Mouse (Mus musculus) gastrocnemius, postnatal 36 days (tissue): Measurements from ENCODE around the gene Usp18. TPM values are rescaled to one million over a fixed set of nuclear protein-coding genes. Genes with fewer than 3 reads are reported as not detected.

Experiments used
- DNase-seq, 2 experiments: peaks; one replicate each; pipeline ENCODE4 v3.0.0; 2022
- intact Hi-C: fragments of 180-260 bp; cut with DNase I; formaldehyde crosslinking; loops from one replicate; pipeline ENCODE4 v1.15.1; 2025
- total RNA-seq, 2 experiments: library from RNA; stranded (reverse); gene quantifications; 2 replicates each; pipeline ENCODE4 v1.2.3; 2021

The Usp18 gene
- total RNA-seq, 2 experiments from 2014 or later = 0.48 to 1.2 TPM

DNA sequence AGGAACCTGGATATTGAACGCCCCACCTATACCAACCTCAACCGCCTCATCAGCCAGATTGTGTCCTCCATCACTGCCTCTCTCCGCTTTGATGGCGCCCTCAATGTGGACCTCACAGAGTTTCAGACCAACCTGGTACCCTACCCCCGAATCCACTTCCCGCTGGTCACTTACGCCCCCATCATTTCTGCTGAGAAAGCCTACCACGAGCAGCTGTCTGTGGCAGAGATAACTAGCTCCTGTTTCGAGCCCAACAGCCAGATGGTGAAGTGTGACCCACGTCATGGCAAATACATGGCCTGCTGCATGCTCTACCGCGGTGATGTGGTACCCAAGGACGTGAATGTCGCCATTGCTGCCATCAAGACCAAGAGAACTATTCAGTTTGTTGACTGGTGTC, 22.7 kb upstream of the Usp18 start:
- intact Hi-C loops = no loop called here
- no peak for DNase-seq

DNA sequence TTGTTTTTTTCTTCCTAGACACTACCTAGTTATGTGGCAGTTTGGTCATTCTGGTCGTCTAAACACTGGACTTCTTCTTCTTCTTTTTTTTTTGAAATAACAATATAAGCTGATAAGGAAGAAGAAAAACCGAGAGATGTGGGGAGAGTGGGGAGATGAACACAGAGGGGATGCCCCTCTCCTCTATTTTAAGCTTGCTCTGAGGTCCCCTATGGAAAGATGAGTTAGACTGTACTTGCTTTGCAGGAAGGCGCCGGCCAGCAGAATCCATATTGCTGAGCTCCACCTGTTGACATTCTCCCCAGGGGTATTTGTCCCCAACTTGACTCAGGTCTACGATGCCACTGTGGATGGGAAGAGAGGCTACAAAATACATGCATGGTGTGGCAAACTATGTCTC, 21.6 kb upstream of the Usp18 start:
- DNase-seq = no peak
- intact Hi-C loops = no loop called here

DNA sequence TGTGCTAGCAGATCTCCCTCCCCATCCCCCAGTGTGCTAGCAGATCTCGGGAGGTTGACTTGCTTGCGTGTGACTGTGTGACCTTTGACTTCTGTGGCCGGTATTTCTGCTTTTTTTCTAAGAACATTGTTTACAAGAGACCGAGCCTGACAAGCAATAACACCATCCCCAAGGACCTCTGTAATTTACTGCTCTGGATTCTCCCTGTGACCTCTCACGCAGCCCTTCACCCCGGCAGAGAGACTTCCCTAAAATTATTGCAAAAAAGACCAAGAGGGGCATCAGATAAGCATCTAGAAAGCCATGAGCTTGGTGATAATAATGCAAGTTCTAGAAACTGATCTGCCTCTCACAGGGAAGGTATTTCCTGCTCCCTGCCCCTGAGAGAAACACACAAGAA, 20.7 kb upstream of the Usp18 start:
- intact Hi-C loops = no loop called here
- DNase-seq = no peak

DNA sequence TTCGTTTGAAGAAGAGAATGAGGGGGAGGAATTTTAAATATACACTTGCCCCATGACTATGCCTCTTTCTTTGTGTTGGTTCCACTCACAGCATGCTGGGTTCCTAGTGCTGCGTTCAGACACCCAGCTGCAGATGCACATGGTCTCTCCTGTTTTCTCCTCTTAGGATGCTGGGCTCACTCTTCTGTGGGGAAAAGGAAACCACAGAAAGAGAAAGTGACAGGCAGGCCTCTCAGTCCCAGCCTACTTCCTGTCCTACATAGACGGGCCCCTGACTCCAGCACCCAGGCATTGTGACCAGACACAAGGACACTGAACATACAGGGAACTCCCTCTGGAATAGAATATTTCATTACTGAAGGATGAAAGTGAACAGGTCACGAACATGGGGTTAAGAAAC, 19.7 kb upstream of the Usp18 start:
- DNase-seq = no peak
- intact Hi-C loops = no loop called here

DNA sequence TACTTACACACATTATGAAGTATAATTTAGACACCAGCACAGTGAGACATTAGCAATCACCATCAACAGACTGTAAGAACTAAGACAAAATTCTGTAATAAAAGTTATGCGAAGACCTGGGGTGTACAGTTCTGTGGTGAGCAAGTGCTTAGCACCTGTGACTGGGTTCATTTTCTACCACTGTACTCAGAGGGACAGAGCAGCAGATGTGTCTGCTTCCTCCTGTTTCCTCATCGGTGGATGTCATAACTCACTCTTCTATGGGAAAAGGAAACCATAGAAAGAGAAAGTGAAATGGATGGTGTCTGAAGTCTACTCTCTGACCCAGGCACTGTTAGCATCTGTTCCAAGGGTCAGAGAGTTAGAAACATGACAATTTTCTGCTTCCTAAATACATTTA, 19.0 kb upstream of the Usp18 start:
- intact Hi-C loops = no loop called here
- DNase-seq = no peak

DNA sequence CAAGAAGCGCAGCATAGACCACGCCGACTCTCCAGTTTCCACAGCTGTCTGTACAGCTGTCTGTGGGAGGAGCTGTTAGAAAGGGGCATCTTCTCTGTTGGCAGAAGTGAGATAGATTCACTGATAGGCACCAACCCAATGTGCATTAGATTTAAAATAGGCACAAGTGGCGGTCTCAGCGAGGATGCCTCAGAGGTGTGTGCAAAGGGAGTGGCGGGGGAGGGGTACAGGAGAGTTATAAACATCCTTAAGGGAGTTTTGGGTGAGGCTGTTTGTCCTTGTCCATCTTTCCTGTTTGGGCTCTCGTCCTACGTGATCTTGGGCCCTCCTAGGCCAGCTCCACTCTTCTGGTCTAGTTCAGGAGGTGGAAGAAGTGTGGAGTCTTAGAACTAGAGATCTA, 17.3 kb upstream of the Usp18 start:
- intact Hi-C loops = no loop called here

DNA sequence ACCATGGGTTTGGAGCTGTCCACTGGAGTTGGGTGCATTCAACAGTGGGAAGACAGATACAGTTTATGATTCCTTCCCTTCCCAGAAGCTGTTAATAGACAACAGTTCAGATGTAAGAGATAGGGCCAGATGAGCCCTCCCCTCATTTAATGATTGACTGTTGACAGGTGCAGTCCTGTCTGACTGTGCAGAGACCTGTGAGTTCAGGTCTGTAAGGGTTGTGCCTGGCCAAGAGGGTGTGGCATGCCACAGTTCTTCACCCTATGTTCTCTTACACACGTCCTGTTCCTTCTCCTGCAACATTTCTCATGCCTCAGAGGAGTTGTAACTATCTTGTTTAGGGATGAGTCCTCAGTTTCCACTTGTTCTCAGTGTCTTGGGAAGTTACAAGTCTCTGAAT, 13.1 kb upstream of the Usp18 start:
- intact Hi-C loops = no loop called here
- no peak for DNase-seq

More for the DNA sequence above, 17.3 kb upstream of the Usp18 start:
- no peak for DNase-seq

DNA sequence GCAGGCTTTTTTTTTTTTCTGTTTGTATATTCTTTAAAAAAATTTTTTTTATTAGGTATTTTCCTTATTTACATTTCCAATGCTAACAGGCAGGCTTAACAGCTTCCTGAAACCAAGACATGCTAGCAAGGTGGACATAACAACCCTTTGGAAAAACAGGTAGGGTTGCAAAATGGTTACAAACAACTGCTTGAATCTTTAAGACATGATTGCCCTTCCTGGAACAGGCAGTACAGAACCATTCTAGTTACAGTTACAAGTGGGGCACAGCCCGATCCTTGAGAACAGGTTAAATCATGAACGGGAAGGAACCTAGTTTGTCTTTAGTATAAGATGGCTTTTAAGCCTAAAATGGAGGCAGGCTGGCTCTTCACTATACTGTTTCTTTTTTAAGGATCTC, 9.3 kb upstream of the Usp18 start:
- no peak for DNase-seq
- intact Hi-C loops = no loop called here

DNA sequence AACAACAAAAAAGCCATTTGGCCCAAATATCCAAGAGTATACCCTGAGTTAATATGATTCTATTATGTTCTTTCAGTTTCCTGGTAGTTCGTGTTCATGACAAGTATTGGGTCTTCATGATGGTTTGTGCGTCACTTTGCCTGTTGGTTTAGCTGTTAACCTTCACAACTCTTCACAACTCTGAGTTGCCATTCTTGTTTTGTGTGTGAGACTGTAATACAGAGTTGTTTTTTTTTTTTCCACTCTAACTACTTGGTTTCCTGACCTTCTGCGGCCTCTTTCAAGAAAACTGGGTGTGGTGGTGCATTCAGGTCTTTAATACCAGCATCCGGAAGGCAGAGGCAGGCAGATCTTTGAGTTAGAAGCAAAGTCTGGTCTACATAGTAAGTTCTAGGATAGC, 7.5 kb upstream of the Usp18 start:
- intact Hi-C loops = no loop called here
- DNase-seq = no peak

DNA sequence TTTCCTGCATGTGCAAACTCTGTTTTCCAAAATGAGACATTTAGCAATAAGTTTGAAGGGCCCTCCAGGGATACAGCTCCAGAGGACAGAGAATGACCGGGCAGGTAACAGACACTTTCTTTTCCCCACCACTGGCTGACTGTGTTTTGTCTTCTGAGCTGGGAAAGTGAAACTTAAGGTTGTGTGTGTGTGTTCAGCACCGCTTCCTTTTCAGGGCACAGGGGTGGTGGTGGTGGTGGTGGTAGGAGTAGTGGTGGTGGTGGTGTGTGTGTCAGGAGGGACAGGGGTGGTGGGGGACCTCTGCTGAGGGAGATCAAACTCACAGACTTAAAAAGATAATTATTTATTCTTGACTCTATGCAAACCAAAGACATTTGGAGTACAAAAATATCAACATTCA, 3.9 kb upstream of the Usp18 start:
- DNase-seq = no peak
- intact Hi-C loops = no loop called here

DNA sequence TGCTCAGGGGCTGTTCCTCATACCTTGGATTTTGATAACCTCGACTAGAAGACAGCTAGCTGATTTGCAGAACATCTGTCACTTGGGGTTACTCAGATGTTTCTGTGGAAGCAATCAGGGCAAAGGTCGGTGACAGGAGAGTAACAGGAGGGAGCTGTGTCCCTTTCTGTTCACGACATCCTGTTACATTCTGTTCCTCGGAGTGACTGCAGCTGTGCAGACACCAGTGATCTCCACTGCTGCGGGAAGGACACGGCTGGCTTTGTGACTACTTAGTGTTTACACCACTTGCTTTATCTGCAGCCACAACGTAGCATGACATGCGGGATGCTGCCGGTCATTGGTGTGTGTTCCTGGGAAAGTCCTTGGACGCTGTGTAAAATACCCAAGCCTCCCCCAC, 2.5 kb upstream of the Usp18 start:
- intact Hi-C loops = no loop called here

DNA sequence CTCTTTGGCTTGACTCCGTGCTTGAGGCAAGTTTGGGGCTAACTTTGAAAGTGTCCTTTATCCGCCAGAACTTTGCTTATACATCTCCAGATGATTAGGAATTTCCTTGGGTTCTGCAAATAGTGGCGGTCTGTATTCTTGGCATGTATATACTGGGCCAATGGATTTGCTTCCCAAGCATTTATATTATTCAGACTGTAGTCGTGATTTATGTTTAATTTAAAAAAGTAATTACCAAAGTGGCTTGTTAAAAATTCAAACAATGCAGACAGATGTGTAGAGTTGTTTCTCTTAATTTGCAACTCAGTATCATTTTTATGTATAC, 293 bp downstream of the Usp18 start:
- intact Hi-C loops = no loop called here
- no peak for DNase-seq

More for the DNA sequence above, 2.5 kb upstream of the Usp18 start:
- no peak for DNase-seq

DNA sequence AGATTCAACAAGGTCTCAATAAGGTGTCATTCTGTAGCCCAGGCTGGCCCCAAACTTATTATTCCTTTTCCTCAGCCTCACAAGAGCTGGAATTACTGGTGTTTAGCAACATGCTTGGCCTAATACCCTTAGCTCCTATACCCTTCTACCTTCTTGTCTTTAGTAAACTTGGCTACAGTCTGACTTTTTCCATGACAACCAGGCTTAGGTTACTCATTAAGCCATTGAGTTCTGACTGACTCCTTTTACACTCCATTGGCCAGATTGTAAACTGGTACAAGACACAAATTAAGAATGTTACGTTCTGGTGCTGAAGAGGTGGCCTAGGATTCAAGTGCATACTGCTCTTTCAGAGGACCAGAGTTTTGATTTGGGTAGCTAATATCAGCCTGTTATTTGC, 4.7 kb downstream of the Usp18 start:
- intact Hi-C loops = loop anchor here (5.0 kb wide), 1 partner anchor 53 kb away; no protein-coding TSS in a partner anchor
- DNase-seq = no peak

DNA sequence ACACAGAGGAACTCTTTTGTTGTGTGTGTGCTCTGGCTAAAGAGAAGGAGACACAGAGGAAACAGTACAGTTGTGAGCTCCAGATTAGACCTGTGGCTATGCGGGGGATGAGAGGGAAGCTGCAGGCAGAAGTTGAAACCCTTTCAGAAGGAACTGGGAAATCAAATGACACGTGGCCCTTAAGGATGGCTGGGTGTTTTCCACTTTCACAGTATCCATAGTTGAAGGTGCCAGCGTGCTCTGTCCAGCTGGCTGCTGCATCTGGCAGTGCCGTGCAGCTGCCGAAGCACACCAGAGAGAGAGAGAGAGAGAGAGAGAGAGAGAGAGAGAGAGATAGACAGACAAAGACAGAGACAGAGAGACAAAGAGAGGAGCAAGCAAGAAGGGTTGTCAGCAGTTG, 5.5 kb downstream of the Usp18 start:
- DNase-seq = no peak
- intact Hi-C loops = loop anchor here (5.0 kb wide), 1 partner anchor 54 kb away; no protein-coding TSS in a partner anchor

DNA sequence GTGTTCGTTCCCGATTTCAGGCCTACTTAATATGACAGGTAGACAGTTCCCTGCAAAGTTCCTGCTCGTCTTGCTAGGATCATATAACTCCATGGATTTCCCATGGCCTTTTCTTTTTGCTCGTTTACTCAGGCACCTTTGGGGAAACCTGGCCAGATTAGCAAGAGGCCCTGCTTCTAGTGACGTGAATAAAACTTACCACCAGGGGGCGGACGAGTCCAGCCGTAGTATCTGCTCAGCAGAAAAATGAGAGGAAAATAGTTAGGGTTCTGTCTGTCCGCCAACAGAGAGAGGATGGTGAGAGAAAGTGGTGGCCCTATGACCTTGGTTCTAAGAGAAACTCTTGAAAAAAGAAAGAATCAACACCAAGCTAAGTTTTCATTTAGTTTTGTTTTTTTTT, 14.8 kb downstream of the Usp18 start:
- DNase-seq = peak; percentile 50
- intact Hi-C loops = loop anchor here (2.0 kb wide), 1 partner anchor 76 kb away; no protein-coding TSS in a partner anchor

DNA sequence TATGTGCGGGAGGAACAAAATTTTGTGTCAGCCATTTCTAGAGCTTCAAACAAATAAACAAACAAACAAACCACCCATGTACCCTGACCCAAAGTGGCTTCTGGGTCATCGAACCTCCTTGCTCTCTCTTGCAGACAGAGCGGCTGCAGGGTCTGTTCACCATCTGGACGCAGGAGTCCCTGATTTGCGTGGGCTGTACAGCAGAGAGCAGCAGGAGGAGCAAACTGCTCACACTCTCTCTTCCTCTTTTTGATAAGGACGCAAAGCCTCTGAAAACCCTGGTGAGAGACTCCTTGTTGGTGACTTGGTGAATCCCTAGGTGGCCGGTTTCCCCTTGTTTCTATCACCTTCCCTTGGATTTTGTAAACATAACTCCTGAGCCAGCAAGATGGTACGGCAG, 15.5 kb downstream of the Usp18 start:
- no peak for DNase-seq
- intact Hi-C loops = loop anchor here (2.0 kb wide), 1 partner anchor 76 kb away; no protein-coding TSS in a partner anchor

DNA sequence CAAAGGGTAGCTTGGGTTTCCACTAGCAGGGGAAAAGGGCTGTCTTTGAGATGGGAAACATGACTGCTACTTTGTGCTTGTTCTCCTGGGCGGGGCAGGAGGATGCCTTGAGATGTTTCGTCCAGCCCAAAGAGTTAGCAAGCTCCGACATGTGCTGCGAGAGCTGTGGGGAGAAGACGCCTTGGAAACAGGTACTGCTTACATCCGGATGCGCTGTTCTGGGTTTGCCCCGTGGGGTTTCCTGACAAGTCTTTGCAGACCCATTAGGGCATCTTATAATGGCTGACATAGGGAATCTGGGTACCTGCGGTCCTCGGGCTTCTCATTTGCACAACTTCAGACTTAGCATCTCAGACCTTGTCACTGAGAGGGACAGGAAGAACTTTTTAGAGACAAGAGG, 16.3 kb downstream of the Usp18 start:
- DNase-seq = no peak
- intact Hi-C loops = no loop called here

DNA sequence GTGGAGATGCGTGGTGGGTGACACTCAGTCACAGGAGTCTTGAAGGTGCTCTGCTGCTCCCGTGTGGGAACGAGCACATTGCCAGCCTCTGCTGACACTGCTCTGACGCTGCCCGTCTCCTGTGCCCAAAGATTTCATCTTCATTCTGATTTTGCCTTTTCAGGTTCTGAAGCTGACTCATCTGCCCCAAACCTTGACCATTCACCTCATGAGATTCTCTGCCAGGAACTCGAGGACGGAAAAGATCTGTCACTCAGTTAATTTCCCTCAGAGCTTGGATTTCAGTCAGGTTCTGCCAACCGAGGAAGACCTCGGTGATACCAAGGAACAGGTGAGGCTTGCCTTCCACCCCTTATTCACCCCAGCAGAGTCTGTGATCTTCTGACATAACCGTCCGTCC, 16.8 kb downstream of the Usp18 start:
- intact Hi-C loops = no loop called here

DNA sequence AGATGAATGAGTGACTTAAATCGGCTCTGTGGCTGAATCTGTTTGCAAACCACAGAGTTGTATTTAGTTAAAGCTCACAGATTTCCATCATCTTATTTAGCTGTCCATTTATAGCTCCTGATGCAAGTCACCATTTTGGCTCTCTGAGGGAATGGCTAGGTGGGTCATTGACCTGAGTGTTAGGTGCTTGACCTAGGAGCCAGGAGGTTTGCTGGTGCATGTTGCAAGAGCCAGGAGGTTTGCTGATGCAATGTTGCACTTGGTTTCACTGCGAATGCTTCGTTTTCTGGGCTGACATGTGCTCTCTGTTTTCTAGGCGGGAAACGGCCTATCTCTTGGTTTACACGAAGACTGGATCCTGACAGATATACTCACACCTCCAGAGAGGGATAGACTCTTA, 24.4 kb downstream of the Usp18 start:
- intact Hi-C loops = loop anchor here (2.0 to 5.0 kb wide), 2 partner anchors 97 to 263 kb away; no protein-coding TSS in a partner anchor
- no peak for DNase-seq

More for the DNA sequence above, 16.8 kb downstream of the Usp18 start:
- DNase-seq = no peak

DNA sequence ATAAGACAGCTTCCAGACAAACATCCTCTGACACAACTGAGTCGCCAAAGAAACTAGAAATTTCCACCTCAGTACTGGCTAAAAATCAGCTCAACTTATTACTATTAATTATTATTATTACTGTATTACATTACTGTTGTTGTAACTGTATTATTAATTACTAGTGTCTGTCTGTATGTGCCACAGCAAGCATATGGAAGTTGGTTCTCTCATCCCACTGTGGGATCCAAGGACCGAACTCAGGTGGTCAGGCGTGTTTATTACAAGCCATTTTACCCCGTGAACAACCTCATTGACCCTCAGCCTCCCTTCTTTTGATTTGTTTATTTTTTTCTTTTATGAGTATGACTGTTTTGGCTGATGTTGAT, 26.0 kb downstream of the Usp18 start:
- intact Hi-C loops = loop anchor here (2.0 to 5.0 kb wide), 2 partner anchors 96 to 261 kb away; no protein-coding TSS in a partner anchor
- no peak for DNase-seq

DNA sequence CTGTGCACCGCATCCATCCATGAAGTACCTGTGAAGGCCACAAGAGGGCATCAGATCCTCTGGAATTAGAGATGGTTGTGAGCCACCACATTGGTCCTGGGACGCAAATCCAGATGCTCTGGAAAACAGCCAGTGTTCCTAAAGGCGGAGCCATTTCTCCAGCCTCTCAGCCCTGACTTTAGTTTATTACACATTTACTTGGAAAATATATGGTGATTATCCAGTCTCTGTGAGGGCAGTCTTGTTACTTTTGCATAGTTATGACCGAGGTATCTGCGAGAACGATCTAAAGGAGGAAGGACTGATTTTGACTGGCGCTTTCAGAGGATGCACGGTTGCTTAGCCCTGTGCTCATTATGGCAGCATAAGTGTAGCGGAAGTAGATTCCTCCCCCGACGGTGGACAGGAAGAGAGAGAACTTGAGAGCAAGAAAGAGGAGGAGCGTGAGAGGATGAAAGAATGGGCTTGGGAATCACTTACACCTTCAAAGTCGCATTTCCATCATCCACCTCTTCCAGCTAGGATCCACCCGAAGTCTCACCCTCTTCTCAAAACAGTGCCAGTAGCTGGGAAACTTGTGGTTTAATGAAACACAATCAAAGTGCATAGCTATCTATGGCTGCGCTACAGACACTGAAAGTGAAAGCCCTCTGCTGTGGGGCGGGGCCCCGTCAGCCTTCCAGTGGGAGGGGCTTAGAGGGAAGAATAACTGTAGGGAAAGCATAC, 26.5 kb downstream of the Usp18 start:
- intact Hi-C loops = loop anchor here (5.0 kb wide), 1 partner anchor 95 kb away; no protein-coding TSS in a partner anchor
- peak; percentile 51 to 65 for DNase-seq

DNA sequence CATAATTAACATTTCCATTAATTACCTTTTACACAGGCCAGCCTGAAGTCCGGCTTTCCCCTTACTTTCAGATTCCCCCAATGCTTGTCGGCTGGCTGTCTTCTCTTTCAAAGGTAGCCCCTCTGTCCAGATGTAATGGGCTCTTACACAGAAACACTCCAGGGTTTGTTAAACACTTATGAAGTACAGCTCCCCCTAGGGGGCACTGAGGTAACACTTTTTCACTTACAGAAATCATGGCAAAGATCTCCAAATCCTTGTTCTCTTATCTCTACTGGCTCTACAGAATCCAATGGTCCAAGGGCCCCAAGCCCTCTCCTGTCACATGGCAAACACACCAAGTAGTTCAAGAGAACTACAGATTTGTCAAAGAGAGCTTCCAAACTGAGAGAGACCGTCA, 28.6 kb downstream of the Usp18 start:
- intact Hi-C loops = loop anchor here (5.0 kb wide), 1 partner anchor 93 kb away; no protein-coding TSS in a partner anchor

DNA sequence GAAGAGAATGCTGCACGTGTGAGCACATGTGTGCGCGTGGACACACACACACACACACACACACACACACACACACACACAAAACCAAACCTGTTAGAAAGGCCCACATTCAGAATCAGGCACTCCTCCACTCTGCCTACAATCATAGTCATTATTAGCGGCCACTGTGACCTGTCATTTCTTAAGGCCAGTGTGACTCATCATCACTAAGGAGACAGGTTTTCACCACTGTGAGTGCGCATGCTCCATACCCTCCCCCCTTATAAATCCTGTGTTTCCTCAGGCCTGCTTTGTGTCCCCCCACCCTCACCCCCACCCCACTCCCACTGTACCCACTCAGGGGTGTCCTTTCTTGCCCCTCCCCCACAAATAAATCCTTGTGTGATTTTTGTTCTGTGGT, 38.4 kb downstream of the Usp18 start:
- DNase-seq = no peak
- intact Hi-C loops = no loop called here

More for the DNA sequence above, 28.6 kb downstream of the Usp18 start:
- no peak for DNase-seq
